Mouse (Mus musculus) layer of hippocampus, postnatal 14 days (tissue): ENCODE results near the gene Thbs1. TPM values are rescaled to one million over a fixed set of nuclear protein-coding genes. Genes with fewer than 3 reads are reported as not detected.

ENCODE experiments used
- DNase-seq, 2 experiments: peaks; one replicate each; pipeline ENCODE4 v3.0.0; 2021 to 2022; ENCODE audit warnings: low spot score in 2 of 2, mixed read lengths in 1 of 2
- total RNA-seq, 2 experiments: library from RNA; stranded (reverse); gene quantifications; 2 replicates each; pipeline ENCODE4 v1.2.3; 2021

The Thbs1 gene
- total RNA-seq, 2 experiments from 2014 or later, result 3.3 to 4.2 TPM

DNA sequence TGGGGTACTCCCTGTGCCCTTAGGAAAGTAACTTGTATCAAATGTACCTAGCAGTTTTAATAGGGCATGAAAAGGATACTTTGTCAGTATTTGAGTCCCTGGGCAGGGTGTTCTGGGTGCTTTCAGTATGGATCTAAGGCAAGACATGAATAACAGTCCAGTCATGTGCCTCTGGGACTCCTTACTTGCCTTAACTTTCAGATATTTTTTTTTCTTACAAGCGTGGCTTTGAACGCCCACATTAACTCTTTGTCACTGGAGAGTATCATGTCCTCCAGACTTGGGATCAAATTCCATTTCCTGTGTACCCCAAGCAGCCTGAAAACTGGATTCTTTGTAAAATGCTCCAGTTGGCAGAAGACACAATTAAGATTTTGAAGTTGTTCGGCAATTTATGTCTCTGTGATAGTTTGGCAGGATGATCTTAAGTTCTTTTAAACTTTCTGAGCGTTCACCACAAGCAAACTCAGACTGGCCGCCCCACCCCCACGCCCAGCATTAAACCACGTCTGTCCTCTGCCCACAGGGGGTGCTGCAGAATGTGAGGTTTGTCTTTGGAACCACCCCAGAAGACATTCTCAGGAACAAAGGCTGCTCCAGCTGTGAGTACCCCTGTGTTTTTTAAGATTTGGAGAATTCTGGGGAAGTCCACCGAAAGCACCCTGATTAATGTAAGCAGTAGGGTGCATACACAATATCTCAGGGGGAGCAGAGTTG is 2.3 kb downstream of the Thbs1 start:
- peak in 1 of 2 experiments; percentile 15 for DNase-seq

DNA sequence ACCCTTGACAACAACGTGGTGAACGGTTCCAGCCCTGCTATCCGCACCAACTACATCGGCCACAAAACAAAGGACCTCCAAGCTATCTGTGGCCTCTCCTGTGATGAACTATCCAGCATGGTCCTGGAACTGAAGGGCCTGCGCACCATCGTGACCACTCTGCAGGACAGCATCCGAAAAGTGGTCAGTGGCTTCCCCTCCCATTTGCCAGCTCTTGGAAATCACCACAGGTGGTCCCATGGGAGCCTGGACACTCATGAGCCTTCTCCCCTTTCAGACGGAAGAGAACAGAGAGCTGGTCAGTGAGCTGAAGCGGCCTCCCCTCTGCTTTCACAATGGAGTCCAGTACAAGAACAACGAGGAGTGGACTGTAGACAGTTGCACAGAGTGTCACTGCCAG is 3.0 kb downstream of the Thbs1 start:
- DNase-seq, result no peak

- no peak for DNase-seq
Measured at GRCm38 (mm10) chr2:118115647-118116046, 4.0 kb downstream of the Thbs1 start.

DNA sequence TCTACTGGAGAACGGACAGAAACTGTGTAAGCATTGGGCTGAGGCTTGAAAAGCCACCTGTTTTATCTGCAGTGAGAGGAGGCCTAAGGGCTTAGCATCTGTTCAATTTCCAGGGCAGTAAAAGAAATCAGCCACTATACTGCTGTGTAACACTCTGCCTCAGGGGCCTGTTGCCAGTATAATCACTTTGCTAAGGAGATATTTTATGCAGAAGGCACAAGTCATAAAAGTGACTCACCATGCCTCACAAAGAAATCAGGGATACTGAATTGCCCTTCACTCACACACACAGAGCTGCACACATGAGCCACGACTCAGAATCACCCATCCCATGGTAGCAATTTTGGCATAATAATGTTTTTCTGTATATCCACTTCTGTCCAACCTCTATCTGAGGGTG is 4.5 kb downstream of the Thbs1 start:
- DNase-seq, result no peak

DNA sequence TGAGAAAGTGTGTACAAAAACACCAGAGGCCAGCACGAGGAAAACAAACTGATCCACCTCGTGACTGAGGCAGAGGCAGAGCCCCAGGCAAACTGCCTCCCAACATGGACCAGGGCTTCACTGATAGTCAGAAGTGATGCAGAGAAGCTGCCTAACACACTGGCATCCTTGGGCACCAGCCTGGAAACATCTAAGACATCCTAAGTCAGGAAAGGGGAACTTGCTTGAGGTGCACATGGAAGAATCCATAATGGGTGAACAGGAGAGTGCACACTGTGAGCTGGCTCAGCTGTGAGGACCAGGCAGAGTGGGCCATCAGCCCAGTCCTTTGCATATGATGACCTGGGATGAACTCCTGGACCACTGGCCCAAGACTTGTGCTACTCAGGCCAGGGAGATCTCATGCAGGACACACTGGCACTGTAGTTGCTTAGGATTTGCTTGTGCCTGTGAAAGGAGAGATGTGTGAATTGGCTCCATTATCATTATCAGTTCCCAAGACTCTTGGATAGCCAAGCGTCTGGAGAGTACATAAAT is 5.1 kb downstream of the Thbs1 start:
- DNase-seq, result no peak

DNA sequence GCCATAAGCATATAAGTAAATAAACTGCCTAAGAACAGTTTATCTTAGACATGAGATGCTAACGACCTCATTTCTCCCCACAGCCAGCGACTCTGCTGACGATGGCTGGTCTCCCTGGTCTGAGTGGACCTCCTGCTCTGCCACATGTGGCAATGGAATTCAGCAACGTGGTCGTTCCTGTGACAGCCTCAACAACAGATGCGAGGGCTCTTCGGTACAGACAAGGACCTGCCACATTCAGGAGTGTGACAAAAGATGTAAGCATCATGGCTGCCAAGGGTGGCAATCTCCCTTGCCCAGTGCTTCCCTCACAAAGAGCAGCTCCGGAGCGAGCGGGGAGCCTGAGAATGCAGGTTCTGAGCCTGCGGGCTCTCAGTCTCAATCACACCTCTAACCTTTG is 5.7 kb downstream of the Thbs1 start:
- DNase-seq, result no peak

GRCm38 (mm10) chr2:118118045-118118444 is 6.4 kb downstream of the Thbs1 start:
- no peak for DNase-seq

DNA sequence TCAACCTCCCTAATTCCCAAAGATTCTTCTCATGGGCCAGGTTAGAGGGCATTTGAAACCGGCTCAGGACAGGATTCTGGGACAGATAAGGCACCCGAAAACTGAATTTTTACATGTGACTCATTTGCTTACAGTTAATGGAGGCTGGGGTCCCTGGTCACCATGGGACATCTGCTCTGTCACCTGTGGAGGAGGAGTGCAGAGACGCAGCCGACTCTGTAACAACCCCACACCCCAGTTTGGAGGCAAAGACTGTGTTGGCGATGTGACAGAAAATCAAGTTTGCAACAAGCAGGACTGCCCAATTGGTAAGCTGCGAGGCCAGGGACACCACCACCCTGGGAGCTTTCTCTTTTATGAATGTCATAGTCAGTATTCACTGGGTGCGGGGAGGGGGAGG is 6.8 kb downstream of the Thbs1 start:
- no peak for DNase-seq

DNA sequence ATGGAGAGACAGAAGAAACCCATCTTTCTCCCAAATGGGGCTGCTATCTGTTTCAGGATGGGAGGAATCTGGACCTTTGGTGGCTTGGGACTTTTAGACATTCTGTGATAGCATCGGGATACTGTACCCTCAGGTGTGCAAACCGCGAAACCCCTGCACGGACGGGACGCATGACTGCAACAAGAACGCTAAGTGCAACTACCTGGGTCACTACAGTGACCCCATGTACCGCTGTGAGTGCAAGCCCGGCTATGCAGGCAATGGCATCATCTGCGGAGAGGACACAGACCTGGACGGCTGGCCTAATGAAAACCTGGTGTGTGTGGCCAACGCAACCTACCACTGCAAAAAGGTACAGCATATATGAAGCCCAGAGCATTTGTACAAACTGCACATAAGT is 8.0 kb downstream of the Thbs1 start:
- no peak for DNase-seq

- no peak for DNase-seq
Measured at GRCm38 (mm10) chr2:118120095-118120494, 8.4 kb downstream of the Thbs1 start.

DNA sequence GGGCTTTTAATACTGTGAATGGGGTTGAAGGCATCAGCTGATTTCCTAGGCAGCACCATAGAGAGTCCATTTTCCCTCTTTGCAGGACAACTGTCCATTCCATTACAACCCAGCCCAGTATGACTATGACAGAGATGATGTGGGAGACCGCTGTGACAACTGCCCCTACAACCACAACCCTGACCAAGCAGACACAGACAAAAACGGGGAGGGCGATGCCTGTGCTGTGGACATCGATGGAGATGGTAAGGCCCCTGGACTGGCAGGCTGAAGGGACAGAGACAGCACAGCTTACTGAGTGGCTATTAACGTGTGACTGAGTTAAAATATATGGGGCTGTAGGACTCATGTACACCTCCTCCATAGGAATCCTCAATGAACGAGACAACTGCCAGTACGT is 9.1 kb downstream of the Thbs1 start:
- DNase-seq, result no peak

GRCm38 (mm10) chr2:118122291-118122690 is 10.6 kb downstream of the Thbs1 start:
- DNase-seq, result no peak

DNA sequence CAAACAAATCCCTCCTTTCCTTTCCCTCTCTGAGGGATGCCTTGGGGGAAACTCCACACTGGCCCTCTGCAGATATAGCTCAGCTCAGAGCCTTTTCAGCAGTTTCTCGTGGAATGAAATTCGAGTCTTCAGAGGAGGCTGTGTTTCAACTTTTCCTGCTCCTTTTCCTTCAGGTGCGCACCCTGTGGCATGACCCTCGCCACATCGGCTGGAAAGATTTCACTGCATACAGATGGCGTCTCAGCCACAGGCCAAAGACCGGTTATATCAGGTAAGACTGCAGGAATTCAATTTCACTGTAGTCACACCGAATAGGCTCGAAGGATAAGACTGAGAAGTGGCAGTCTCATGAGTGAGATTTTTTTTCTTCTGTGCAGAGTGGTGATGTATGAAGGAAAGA is 12.1 kb downstream of the Thbs1 start:
- DNase-seq, result no peak

- DNase-seq, result no peak
Measured at GRCm38 (mm10) chr2:118124437-118124836, 12.8 kb downstream of the Thbs1 start.

- no peak for DNase-seq
Measured at GRCm38 (mm10) chr2:118125211-118125939, 13.7 kb downstream of the Thbs1 start.

GRCm38 (mm10) chr2:118125943-118126470 is 14.3 kb downstream of the Thbs1 start:
- no peak for DNase-seq

- DNase-seq, result no peak
Measured at GRCm38 (mm10) chr2:118127516-118128288, 16.0 kb downstream of the Thbs1 start.

- no peak for DNase-seq
Measured at GRCm38 (mm10) chr2:118128313-118128712, 16.6 kb downstream of the Thbs1 start.

- DNase-seq, result no peak
Measured at GRCm38 (mm10) chr2:118137071-118137470, 25.4 kb downstream of the Thbs1 start.

- DNase-seq, result no peak
Measured at GRCm38 (mm10) chr2:118137776-118138175, 26.1 kb downstream of the Thbs1 start.

GRCm38 (mm10) chr2:118139261-118139660 is 27.6 kb downstream of the Thbs1 start:
- no peak for DNase-seq
